Mouse (Mus musculus): ENCODE data around the gene Lrrk1.

The Lrrk1 gene

DNA sequence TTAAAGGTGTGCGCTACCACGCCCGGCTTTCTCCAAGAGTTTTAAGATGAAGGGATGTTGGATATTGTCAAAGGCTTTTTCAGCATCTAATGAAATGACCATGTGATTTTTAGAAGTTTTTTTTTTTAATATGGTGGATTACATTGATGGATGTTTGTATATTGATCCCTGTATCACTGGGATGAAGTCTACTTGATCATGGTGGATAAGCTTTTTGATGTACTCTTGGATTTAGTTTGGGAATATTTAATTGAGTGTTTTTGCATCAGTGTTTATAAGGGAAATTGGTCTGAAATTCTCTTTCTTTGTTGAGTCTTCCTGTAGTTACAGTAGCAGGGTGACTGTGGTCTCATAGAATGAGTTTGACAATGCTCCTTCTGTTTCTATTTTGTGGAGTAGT, 150.0 kb downstream of the Lrrk1 start:
- in situ Hi-C loops (cut with MboI; ENCODE audit: unreplicated experiment in 2 of 2) = no loop called here

DNA sequence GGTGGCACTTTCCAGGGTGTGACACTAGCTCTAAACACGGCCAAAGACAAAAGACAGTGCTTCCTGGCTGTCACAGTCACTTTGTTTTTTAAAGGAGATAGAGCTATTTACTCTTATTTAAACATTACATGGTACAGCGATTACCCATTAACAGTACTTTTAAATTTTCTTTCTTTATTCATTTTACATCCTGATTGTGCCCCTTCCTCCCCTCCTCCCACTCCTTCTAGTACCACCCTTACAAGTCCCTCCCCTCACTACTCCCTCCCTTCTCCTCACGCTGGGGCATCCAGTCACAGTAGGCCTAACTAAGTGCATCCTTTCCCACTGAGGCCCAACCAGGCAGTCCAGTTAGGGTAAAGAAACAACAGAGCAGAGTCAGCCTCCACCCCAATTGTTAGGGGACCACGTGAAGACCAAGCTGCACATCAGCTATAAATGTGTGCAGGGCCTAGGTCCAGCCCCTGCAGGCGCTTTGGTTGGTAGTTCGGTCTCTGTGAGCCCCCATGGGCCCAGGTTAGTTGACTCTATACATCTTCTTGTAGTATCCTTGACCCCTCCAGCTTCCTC, 154.1 kb downstream of the Lrrk1 start:
- in situ Hi-C loops (cut with MboI; ENCODE audit: unreplicated experiment in 2 of 2) = no loop called here

DNA sequence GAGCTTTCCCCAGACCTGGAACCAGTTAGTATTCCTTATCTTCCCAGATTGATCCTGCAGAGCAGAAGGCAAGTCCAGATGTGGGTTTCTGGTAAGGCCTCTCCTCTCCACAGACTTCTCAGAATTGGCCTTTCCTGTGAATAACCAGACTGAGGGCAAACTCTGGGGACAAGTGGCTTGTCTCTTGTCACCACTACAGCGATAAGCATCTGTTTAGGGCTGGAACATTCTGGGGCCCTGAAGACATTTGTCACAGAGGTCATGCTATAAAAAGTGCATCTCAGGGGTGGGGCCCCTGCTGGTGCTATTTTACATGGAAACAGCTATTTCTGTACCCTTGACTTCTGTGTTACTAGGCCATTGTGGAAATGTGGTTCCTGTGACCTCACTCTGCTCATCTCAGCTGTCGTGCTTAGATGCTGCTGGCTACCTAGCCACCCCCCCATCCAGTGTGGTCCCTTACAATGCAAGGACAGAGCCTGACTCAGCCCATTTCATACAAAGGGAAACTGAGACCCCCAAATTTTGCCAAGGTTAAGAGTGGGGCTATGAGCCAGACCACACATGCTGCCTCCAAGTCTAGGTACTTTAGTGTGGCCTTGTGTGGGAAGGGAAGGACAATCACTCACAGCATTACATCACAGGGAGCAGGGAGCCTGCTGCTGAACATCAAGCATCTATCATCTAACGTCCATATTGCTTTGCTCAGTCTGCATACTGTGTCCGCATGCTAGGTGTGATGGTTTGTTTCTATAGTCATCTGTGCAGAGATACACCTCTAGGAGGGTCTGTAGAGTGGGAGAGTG, 154.8 kb downstream of the Lrrk1 start:
- in situ Hi-C loops (cut with MboI; ENCODE audit: unreplicated experiment in 2 of 2) = no loop called here

DNA sequence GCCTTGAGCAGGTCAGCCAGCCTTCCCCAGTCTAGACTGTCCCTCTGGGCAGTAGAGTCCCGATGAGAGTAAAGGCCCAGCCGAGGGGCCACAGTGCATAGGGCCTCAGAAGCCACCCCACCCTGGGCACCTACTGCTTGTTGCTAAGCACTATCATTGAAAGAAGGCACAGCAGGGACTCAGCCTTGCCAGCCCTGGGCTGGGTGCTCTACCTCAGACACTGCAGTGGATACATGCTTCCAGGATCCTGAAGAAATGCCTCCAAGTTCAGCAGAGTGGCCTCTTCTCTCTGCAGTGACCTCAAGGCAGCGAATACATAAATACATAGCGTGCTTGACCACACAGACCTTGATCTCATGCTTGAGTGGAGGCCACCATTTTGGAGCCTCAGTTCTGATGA, 156.3 kb downstream of the Lrrk1 start:
- in situ Hi-C loops (cut with MboI; ENCODE audit: unreplicated experiment in 2 of 2) = no loop called here

DNA sequence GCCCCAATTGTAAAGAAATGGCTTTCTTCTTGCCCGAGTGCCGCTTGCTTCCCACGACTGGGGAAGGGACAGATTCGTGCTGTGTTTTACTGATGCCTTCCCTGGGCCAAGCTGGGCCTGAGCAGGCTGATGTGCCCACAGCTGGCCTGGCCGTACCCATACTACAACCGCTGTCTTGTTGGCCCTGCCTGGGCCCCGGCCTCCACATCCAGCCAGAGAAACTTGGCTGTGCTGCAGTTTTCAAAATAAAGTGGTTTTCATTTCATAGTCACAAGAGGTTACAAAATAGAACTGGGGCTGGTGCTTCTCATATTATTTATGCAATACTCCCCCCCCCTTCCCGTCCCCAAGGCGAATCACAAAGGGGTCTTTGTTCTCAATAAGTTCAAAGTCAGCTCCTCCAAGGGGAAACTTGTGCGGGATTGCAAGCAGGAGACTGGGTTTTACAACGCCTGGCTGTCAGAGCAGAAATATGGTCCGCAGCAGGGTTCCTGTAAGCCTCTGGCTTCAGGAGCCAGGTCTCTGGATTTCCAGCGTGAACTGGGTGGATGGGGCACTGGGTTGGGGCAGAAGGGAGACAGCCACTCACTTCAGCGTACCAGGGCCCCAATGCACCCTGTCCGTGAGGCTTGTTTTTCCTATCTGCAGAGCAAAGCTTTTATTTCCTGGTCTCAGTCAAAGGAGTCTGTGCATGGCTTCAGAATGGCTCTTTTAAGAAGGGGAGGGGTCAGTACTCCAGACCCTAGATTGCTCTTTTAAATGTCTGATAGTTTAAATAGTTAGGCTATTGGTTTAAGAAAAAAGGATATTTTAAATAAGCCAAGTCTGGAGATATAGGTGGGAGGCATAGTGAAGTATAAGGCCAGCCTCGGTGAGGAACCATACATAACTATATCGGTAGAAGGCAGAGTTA, 157.3 kb downstream of the Lrrk1 start:
- in situ Hi-C loops (cut with MboI; ENCODE audit: unreplicated experiment in 2 of 2) = no loop called here

DNA sequence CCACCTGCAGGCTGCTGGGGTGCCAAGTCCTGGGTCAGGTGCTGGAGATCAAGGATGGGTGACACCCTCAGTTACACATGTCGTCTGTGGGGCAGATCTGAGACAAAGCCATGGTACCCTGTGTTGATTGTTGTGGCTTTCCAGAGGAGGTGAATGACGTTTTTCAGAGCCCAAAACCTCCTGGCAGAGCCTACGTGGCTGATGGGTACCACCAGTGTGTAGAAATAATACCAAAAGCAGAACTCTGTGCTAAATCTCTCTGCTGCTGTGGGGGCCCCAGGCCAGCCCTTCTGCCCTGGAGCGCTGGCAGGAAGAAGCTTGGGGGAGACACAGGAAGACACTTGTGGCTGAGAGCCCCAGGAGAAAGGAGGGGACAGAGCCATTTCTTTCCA, 157.9 kb downstream of the Lrrk1 start:
- in situ Hi-C loops (cut with MboI; ENCODE audit: unreplicated experiment in 2 of 2) = no loop called here

DNA sequence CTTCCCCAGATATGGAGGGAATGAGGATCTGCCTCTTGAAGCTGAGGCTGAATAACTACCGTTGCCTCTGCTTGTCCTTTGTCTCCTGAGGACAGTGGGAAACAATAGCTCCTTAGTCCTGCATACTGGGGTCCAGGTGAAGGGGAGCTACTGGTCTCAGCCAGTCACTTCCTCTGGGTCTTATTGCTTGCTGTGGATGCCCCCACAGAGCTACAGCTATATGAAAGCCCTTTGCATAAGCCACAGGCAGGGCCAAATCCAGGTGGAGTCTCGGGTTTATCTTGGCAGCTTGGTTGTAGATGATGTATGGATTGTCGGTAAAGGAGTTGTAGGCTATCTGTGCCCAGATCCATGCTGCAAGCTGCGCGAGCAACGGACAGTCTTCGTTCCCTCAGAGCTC, 158.7 kb downstream of the Lrrk1 start:
- in situ Hi-C loops (cut with MboI; ENCODE audit: unreplicated experiment in 2 of 2) = no loop called here

DNA sequence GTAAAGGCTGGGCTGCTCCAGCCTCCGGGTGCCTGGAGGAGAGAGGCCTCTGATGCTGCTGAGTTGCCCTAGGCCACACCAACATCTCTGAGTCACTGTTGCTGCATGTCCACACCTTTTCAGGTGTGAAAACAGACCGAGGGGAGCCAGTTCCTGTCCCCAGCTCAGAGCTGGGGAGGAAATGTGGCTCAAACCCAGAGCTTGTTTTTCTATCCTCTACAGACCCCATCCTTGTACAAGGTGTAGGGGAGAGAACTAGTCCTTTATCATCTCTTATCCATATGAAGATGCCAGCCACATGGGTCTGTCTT, 159.6 kb downstream of the Lrrk1 start:
- in situ Hi-C loops (cut with MboI; ENCODE audit: unreplicated experiment in 2 of 2) = no loop called here

DNA sequence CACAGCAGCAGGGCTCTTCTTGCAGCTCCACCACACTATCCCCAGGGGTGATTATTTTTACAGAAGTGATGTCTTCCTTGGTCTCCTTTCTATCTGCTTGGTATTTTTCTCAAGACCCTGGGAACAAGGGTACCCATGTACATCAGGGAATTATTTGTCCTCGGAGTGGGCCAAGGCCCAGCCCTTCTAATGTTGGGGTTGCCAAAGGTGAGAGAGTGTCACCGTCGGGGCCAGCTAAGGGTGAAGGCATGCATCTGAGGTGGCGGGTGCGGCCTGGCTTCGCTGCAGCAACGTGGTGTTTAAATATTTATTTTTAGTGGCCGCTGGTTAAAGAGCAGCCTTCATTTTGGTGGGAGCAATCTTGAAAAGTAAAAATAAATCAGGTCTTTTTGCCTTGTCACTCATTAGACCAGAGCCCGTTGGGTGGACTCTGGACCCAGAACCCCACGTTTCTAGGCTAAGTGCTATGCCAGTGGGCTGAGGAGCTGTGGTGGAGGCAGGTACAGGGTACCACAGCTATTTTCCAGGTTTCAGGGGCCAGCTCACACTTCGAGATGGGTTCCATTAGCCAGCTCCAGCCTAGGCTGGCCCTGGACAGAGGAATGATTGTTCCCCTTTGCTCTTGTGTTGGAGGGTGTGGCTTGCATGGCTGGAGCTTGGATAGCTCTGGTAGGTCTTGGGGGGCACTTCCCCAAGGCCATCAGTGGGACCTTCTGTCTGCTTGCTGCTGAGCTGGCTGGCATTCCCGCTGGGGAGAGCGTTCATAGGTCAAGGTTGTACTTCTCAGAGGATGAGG, 160.1 kb downstream of the Lrrk1 start:
- in situ Hi-C loops (cut with MboI; ENCODE audit: unreplicated experiment in 2 of 2) = no loop called here

DNA sequence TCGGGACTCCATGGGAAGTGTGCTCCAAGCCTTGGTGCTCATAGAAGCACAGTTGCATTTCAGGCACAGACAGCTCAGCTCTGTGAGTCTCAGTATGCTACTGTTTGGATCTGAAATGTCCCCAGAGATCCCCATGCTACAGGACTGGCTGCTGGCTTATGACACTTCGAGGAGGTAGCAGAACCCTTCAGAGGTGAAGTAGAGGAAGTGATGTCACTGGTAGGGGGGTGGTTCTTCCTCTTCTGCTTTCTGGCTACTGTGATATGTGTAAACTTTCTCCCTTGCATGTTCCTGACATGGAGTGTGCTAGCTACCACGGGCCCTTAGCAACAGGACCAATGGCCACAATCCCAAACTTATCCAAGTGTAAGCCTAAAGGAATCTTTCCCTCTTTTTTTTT, 162.3 kb downstream of the Lrrk1 start:
- in situ Hi-C loops (cut with MboI; ENCODE audit: unreplicated experiment in 2 of 2) = no loop called here

DNA sequence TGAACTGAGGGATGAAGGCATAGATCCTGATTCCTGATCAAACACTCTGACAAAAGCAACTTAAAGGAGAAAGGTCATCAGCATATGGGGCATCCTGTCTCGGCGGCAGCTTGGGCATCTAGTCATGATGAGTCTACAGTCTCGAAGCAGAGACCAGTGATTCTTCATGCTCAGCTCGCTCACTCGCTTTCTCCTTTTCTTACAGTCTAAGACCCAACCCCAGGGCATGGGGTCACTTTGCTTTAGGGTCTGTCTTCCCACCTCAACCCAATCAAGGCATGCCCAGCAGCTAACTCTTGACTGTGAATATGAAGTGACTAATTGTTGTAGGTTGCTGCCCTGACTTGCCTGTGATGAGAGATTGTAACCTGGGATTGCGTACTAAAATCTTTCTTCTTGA, 163.6 kb downstream of the Lrrk1 start:
- in situ Hi-C loops (cut with MboI; ENCODE audit: unreplicated experiment in 2 of 2) = no loop called here

DNA sequence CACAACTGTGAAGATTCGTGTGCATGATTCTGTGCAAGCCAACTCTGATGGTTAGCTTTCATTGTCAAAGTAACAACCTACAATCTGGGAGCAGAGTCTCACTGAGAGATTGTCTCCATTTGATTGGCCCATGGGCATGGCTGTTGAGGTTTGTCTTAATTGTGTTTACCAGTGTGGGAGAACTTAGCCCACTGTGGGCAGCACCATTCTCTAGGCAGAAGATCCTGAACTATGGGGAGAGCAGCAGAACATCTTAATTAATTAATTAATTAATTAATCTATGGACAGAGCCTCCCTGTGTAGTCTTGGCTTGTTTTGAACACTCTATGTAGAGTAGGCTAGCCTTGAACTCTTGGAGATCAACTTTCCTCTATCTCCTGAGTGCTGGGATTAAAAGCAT, 164.4 kb downstream of the Lrrk1 start:
- in situ Hi-C loops (cut with MboI; ENCODE audit: unreplicated experiment in 2 of 2) = no loop called here

DNA sequence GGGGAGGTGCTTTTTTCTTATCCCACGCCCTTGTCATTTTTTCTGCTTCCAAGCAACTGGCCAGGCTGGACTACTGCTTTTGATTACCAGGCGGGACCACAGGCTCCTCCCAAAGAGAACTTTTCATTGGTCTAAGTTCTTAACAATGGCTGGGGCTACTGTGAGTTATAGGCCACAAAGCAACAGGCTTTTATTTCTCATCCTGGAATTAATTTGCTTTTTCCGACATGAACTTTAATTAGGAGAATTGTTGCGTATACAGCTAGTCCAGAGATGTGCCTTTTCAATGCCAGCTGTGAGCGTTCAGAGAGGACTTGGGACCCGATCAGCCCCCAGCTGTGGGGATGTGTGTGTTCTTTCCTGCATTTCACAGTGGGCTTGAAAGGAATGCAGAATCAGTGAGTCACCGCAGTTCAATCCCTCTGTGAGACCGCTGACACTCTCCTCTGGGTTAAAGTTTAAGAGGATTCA, 165.5 kb downstream of the Lrrk1 start:
- in situ Hi-C loops (cut with MboI; ENCODE audit: unreplicated experiment in 2 of 2) = no loop called here

DNA sequence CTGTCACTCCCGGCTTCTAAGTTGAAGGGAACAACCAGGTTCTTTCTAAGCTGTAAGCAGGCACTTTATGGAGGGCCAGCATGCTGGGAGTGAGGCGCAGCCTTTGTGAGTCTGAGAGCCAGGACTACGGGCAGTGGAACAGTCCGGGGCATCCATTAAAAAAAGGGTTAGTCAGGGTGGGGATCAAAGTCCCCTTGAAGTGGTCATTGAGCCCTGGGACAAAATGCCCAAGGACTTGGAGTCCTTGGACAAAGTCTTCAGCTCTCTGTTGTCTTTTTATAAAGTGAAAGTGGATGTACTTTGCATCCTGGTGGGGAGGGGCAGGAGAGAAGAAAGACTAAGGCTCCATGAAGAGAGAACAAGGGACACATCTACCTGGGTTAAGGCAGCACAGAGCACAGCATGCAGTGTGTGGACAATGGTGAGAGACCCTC, 168.3 kb downstream of the Lrrk1 start:
- in situ Hi-C loops (cut with MboI; ENCODE audit: unreplicated experiment in 2 of 2) = no loop called here

DNA sequence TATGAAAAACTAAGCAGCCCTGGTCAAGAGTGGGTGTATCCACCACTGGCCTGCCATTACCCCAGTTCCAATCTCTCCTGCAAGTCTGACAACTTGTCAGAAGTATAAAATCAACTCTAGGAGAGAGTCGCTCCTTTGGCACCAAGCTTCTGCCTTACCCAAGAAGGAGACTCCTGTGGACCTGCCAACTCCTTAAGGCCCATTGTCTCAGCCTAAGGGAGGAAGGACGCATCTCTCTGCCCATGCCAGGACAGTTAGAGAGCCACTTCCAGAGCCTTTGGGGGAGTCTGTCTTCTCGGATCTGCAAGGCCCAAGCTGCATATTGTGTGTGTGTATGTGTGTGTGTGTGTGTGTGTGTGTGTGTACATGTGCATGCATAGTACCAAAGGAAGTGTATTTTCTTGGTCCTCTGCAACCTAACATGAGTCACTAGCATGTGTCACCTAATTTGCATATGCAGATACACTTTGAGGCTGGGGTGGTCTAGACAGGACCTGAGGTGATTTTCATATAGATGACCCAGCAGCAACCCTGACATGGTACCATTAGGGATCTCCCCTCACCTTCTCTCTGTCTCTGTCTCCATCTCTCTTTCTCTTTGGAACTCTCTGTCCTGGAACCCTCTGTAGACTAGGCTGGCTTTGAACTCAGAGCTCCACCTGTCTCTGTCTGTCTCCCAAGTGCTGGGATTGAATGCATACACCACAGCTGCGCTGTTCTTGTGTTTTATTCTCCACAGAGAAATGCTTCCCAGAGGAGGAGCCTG, 168.9 kb downstream of the Lrrk1 start:
- in situ Hi-C loops (cut with MboI; ENCODE audit: unreplicated experiment in 2 of 2) = no loop called here

DNA sequence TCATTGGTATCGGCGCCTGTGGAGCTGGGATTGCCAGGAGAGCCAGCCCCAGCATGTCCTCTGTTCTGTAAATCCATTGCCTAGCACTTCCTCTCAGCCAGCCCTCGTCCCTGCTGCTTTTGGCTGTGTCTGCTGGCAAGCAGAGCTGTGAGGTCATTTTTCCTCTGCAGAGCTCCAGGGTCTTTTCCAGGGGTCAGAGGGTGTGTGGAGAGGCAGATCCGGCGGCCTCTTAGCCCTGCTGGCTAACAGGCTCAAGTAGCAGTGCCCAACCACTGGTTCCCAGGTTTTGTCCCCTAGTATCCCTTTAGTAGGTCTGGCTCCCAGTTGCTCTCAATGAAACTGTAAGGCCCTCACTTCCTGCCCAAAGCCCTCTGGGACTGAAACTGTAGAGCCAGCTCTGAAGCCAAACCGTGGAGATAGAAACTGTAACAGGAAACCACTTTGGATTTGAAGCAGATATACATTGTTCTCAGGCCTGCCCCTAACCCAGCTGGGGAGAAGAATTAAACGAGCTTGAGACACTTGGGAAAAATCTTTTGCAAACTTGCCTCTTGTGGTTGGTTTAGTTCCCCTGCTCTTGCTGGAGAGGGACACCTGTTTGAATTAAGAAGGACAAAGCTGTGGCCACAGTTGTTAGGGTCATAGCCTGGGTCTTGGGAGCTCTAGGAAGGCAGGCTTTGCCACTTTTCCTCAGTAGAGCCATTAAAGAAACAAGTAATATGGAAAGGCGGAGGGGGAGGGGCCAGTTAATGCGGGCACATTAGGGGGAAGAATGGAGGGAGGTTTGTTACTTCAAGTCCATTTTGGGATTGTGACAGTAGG, 169.7 kb downstream of the Lrrk1 start:
- in situ Hi-C loops (cut with MboI; ENCODE audit: unreplicated experiment in 2 of 2) = no loop called here

DNA sequence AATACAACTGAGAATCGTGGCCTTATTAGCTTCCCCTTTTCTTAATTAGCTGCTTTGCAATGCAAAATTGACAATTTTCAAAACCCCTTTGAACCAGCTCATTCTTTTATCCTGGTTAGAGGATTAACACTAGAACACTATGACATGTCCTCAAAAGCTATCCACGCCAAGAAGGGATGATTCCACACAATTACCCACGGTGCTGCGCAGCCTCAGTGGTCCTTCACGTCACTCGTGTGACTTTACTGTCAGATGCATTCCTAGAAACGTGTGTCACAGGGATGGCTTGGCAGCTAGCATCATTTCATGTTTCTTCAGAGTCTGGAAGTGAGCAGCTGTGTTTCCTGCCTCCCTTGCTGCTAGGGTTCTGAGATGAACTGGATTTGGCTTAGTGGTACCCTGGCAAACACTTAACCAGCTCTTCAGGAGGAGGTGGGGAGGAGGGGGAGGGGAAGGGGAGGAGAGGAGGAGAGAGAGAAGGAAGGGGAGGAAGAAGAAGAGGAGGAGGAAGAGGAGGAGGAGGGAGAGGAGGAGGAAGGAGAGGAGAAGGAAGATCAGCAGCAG, 170.5 kb downstream of the Lrrk1 start:
- in situ Hi-C loops (cut with MboI; ENCODE audit: unreplicated experiment in 2 of 2) = no loop called here

DNA sequence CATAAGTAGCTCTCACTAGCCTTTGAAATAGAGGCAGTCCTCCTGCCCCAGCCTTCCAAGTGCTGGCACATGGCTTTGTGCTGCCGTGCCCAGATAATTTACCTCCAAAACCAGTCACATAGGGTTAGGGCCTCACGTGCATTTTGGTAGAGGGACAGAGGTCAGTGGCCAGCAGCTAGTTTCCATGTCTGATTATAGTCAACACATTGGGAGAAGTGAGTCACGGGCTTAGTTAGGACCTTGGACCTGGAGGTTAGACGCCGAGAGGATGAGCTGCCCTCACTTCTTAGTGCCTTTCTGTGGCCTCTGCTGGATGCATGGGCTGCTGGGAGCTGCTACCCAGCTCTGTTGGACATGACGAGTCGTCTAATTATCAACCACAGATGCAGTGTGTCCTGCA, 171.1 kb downstream of the Lrrk1 start:
- in situ Hi-C loops (cut with MboI; ENCODE audit: unreplicated experiment in 2 of 2) = no loop called here

DNA sequence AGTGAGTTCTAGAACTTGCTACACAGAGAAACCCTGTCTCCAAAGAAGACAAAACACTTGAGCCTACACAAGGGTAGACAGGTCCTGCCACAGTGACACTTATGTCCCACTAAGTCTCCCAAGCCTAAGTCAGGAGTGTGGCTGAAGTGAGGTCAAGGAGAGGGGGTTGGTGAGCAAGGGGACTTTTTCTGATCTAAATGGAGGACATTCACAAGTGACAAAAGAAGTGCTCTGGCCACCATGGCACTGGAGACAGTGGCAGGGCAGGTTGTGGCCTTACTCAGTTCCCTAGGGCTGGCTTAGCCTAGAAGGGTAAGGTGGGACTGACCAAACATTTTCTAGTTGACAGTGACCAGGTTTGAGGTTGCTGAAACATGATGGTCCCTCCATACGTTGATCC, 172.2 kb downstream of the Lrrk1 start:
- in situ Hi-C loops (cut with MboI; ENCODE audit: unreplicated experiment in 2 of 2) = no loop called here

Measured in v-Abl transformed pro-B cells (cell line).